8 mouse cellular contexts compared by ENCODE assay signal in genomic region chr15:31452336-31453097, GRCm38 (mm10). TPM values are rescaled to one million over a fixed set of nuclear protein-coding genes. Genes with fewer than 3 reads are reported as not detected.
DNase-seq lines count a peak whose midpoint lies in the region; ATAC-seq and TF ChIP-seq lines count a peak whose summit lies in the region.

No protein-coding gene starts in this region.

- WGBS in forebrain, embryonic 16.5 days, result 51% methylated on average over 18 of the region's 18 CpGs
- WGBS in liver, embryonic 14.5 days (ENCODE audit: insufficient replicate concordance), result 34% methylated on average over 18 of the region's 18 CpGs
- 28% methylated on average over 18 of the region's 18 CpGs for WGBS in stomach, postnatal 0 days

- peak overlapping the region; percentile 73 for H3K4me2 ChIP-seq in forebrain, embryonic 16.5 days (ENCODE audit: low read length)
- H3K4me2 ChIP-seq in liver, embryonic 14.5 days (ENCODE audit: low read depth), result peak overlapping the region; percentile 94
- H3K4me2 ChIP-seq in stomach, postnatal 0 days (replicated peaks; ENCODE audit: low read depth), result peak overlapping the region; percentile 87

- intact Hi-C loops in left cerebral cortex, postnatal 10 days (cut with DNase I), result no loop called here

- no peak for DNase-seq in testis, postnatal 10 days (ENCODE audit: low spot score)
- no peak for DNase-seq in liver, embryonic 14.5 days (ENCODE audit: low read depth in 3 of 3, low spot score in 3 of 3)
- DNase-seq in stomach, postnatal 0 days (ENCODE audit: low spot score), result no peak
- DNase-seq in right cerebral cortex, postnatal 4 days, result no peak
- no peak for DNase-seq in left cerebral cortex, postnatal 10 days (ENCODE audit: extremely low spot score in 1 of 2, low spot score in 2 of 2)
- DNase-seq in spleen, postnatal 14 days (ENCODE audit: low spot score in 2 of 2), result no peak

- H3K4me3 ChIP-seq in testis, adult 2 months (ENCODE audit: control insufficient read depth, low read depth, low read length), result peak overlapping the region; percentile 98
- H3K4me3 ChIP-seq in forebrain, embryonic 16.5 days (replicated peaks; ENCODE audit: low read length), result peak overlapping the region; percentile 72
- H3K4me3 ChIP-seq in liver, embryonic 14.5 days (ENCODE audit: insufficient read depth in 1 of 2, low read depth in 2 of 2, low read length in 2 of 2), result peak overlapping the region; percentile 64 to 73
- peak overlapping the region; percentile 65 for H3K4me3 ChIP-seq in stomach, postnatal 0 days (ENCODE audit: low read depth, low read length)

- H3K27ac ChIP-seq in testis, adult 2 months (ENCODE audit: control insufficient read depth, insufficient read depth, low read depth, low read length), result peak overlapping the region; percentile 100
- no peak overlapping the region for H3K27ac ChIP-seq in forebrain, embryonic 16.5 days (ENCODE audit: low read length)
- no peak overlapping the region for H3K27ac ChIP-seq in liver, embryonic 14.5 days
- H3K27ac ChIP-seq in stomach, postnatal 0 days (replicated peaks), result 0 out of 2 replicates have a peak overlapping the region, but pooled peaks have one; percentile 63

- no peak; the same call in 1 of the 2 replicates for TF ChIP-seq POLR2A in testis, adult 2 months (IDR thresholded peaks at IDR 0.05; ENCODE audit: control insufficient read depth, low read depth, low read length)

- no peak for TF ChIP-seq EP300 in liver, embryonic 14.5 days (IDR thresholded peaks at IDR 0.05; ENCODE audit: low read depth)
- TF ChIP-seq EP300 in stomach, postnatal 0 days (optimal IDR thresholded peaks at IDR 0.05), result no peak

- peaks cover 1% of the 10 kb centered on the region; the same call in 1 of the 2 replicates for H3K36me3 ChIP-seq in testis, adult 2 months (ENCODE audit: control insufficient read depth, insufficient read depth, low read length)
- H3K36me3 ChIP-seq in forebrain, embryonic 16.5 days (ENCODE audit: control insufficient read depth, insufficient read depth), result peaks cover 4% of the 10 kb centered on the region; the same call in 1 of the 2 replicates
- peaks cover 4% of the 10 kb centered on the region for H3K36me3 ChIP-seq in liver, embryonic 14.5 days (replicated peaks; ENCODE audit: control insufficient read depth, insufficient read depth, low read depth)
- no peaks in the 10 kb centered on the region for H3K36me3 ChIP-seq in stomach, postnatal 0 days (ENCODE audit: control insufficient read depth, insufficient read depth, low read length)

- H3K4me1 ChIP-seq in testis, adult 2 months (ENCODE audit: control insufficient read depth, insufficient read depth, low read length), result no peaks in the 10 kb centered on the region
- H3K4me1 ChIP-seq in forebrain, embryonic 16.5 days (replicated peaks; ENCODE audit: control insufficient read depth, insufficient read depth, low read length), result peaks cover 7% of the 10 kb centered on the region
- H3K4me1 ChIP-seq in liver, embryonic 14.5 days (replicated peaks; ENCODE audit: control insufficient read depth in 2 of 2, insufficient read depth in 2 of 2, low read length in 1 of 2), result peaks cover 4 to 19% of the 10 kb centered on the region in 2 experiments; a peak in 3 of 4 replicates
- no peaks in the 10 kb centered on the region for H3K4me1 ChIP-seq in stomach, postnatal 0 days (replicated peaks; ENCODE audit: control insufficient read depth, insufficient read depth)

- H3K27me3 ChIP-seq in testis, adult 2 months (ENCODE audit: control insufficient read depth, insufficient read depth, low read length), result no peaks in the 10 kb centered on the region
- H3K27me3 ChIP-seq in forebrain, embryonic 16.5 days (replicated peaks; ENCODE audit: control insufficient read depth, insufficient read depth, low read length), result no peaks in the 10 kb centered on the region
- no peaks in the 10 kb centered on the region for H3K27me3 ChIP-seq in liver, embryonic 14.5 days (ENCODE audit: control insufficient read depth, insufficient read depth, low read length)
- H3K27me3 ChIP-seq in stomach, postnatal 0 days (ENCODE audit: control insufficient read depth, insufficient read depth, low read length), result no peaks in the 10 kb centered on the region

- no peak for ATAC-seq in forebrain, embryonic 16.5 days
- ATAC-seq in liver, embryonic 14.5 days (ENCODE audit: insufficient read depth), result no peak
- ATAC-seq in stomach, postnatal 0 days (ENCODE audit: low FRiP score, low TSS enrichment), result no peak

- no peak for TF ChIP-seq CTCF in testis, adult 2 months (IDR thresholded peaks at IDR 0.05; ENCODE audit: control insufficient read depth, insufficient read depth, insufficient replicate concordance, low read depth, low read length)
- no peak for TF ChIP-seq CTCF in liver, embryonic 14.5 days (IDR thresholded peaks at IDR 0.05; ENCODE audit: low read depth)
- no peak for TF ChIP-seq CTCF in stomach, postnatal 0 days (IDR thresholded peaks at IDR 0.05; ENCODE audit: low read depth)

- H3K9ac ChIP-seq in forebrain, embryonic 16.5 days (replicated peaks; ENCODE audit: low read depth, low read length), result peak overlapping the region; percentile 85; the same call in 1 of the 2 replicates
- peak overlapping the region; percentile 72 for H3K9ac ChIP-seq in liver, embryonic 14.5 days (replicated peaks)
- H3K9ac ChIP-seq in stomach, postnatal 0 days (ENCODE audit: low read length), result peak overlapping the region; percentile 67

- H3K9me3 ChIP-seq in forebrain, embryonic 16.5 days (ENCODE audit: control insufficient read depth, low read length), result no peaks in the 10 kb centered on the region
- H3K9me3 ChIP-seq in liver, embryonic 14.5 days (ENCODE audit: control insufficient read depth, low read length), result no peaks in the 10 kb centered on the region
- no peaks in the 10 kb centered on the region for H3K9me3 ChIP-seq in stomach, postnatal 0 days (ENCODE audit: control insufficient read depth, low read length)

RNA-seq across cellular contexts. Expression of gene Ropn1l, which starts 1.0 kb away (rescaled TPM):
- polyA plus RNA-seq in testis, adult 2 months (2012; rRNA removed), result 1,399 and 1,539 TPM in 2 replicates
- polyA plus RNA-seq in forebrain, embryonic 16.5 days (2015; fragmentation: Nextera tagmentation; extraction: Ambion mirVana), result 0.98 and 1.2 TPM in 2 replicates
- polyA plus RNA-seq in liver, embryonic 14.5 days (2012; rRNA removed), result 0.86 and 1.0 TPM in 2 replicates
- 1.9 and 2.7 TPM in 2 replicates for polyA plus RNA-seq in liver, embryonic 14.5 days (2014; fragmentation: Nextera tagmentation; extraction: Ambion mirVana)
- polyA plus RNA-seq in stomach, postnatal 0 days (2015; fragmentation: Nextera tagmentation; extraction: Ambion mirVana), result 1.4 and 1.8 TPM in 2 replicates
- total RNA-seq in left cerebral cortex, postnatal 10 days (2021), result 1 to 10 TPM; 1.0 to 1.8 TPM

Comparison
In these comparisons a context has a peak if more than half of its experiments do, and no peak if none do; other contexts are left out.
1. H3K27ac ChIP-seq: peak in testis, adult 2 months (single experiment) and stomach, postnatal 0 days (single experiment); none in forebrain, embryonic 16.5 days (single experiment) and liver, embryonic 14.5 days (single experiment).
2. RNA of gene Ropn1l, which starts 1.0 kb away (polyA plus RNA-seq): 1,399 to 1,539 TPM in testis, adult 2 months; 0.86 to 2.7 TPM in liver, embryonic 14.5 days, 1.4 to 1.8 TPM in stomach, postnatal 0 days and 0.98 to 1.2 TPM in forebrain, embryonic 16.5 days; every median in the first group is over 100 times any median in the second.
3. Peak in every context shown above with its lines, with median percentiles within 50 percentile points of each other: H3K4me3 ChIP-seq, H3K4me2 ChIP-seq and H3K9ac ChIP-seq.